Mouse (Mus musculus) fibroblast of lung, adult 2 months (primary cell): Measurements from ENCODE around the gene Noxo1.
"Not testable (repeated sequence)": the region's sequence is repeated elsewhere in the genome, so short reads cannot be mapped to it uniquely, and the experiment has no call there.

ENCODE experiments used
- DNase-seq: peaks from one replicate; pipeline ENCODE4 v3.0.0-alpha.2; 2011; ENCODE audit warnings: low read depth

The Noxo1 gene

DNA sequence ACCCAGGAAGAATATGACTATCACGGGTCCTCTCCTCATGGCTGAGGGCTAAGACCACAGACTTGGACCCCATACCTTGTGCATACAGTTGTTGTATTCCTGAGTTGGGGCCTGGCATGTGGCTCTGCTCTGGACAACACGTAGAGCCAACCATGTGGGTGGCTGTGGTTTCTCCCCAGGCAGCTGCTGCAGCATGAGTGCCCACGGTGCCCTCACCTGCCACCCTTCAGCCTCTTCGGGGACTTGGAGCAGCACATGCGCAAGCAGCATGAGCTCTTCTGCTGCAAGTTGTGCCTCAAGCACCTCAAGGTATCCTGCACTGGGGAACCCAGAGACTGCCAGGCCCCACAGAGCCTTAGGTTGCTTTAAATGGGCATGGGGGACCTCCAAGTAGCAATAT is 19.2 kb upstream of the Noxo1 start:
- no peak for DNase-seq

DNA sequence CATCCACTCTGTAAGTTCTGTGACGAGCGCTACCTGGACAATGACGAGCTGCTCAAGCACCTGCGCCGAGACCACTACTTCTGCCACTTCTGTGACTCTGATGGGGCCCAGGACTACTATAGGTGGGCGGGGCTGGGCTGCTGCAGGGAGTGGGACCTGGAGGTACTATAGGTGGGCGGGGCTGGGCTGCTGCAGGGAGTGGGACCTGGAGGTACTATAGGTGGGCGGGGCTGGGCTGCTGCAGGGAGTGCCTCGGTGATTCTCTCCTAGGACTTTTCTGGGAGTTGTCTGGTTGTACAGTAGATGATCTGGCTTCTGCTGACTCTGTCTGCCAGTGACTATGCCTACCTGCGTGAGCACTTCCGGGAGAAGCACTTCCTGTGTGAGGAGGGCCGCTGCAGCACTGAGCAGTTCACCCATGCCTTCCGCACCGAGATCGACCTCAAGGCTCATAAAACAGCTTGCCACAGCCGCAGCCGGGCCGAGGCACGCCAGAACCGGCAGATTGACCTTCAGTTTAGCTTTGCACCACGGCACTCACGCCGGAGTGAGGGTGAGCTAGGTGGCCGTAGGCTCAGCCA is 18.4 kb upstream of the Noxo1 start:
- no peak for DNase-seq

GRCm38 (mm10) chr17:24686514-24686913 is 9.5 kb upstream of the Noxo1 start:
- DNase-seq: no peak

- DNase-seq: no peak
Measured at GRCm38 (mm10) chr17:24687146-24687595, 8.9 kb upstream of the Noxo1 start.

GRCm38 (mm10) chr17:24687599-24687998 is 8.4 kb upstream of the Noxo1 start:
- DNase-seq: no peak

GRCm38 (mm10) chr17:24689251-24690081 is 6.6 kb upstream of the Noxo1 start, which contains the start of gene Syngr3:
Syngr3 (minus strand) TSS chr17:24689955.
- DNase-seq: no peak

GRCm38 (mm10) chr17:24692385-24692784 is 3.6 kb upstream of the Noxo1 start:
- DNase-seq: no peak

GRCm38 (mm10) chr17:24695326-24696010 is 566 bp upstream of the Noxo1 start:
- DNase-seq: no peak

DNA sequence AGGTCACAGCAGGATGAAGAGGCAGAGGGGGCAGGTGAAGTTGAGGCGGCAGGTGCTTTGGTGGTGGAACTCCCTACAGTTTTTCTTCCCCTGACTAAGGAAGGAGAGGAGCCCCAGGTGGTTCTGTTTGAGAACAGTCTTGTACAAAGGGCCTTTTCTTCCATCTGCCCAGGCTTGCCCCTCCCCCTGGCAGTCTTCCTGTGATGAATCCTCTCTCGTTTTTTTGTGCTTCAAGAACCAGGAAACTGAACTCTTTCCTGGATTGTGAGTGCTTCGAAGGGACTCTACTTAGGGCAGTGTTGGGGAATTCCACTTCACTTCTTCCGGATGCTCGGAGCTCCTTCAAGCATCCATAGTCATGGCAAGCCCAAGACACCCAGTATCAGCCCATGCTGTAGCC is 2.0 kb downstream of the Noxo1 start:
- DNase-seq: no peak

- no peak for DNase-seq
Measured at GRCm38 (mm10) chr17:24698715-24699114, 2.7 kb downstream of the Noxo1 start.

- no peak for DNase-seq
Measured at GRCm38 (mm10) chr17:24699473-24699872, 3.4 kb downstream of the Noxo1 start.

DNA sequence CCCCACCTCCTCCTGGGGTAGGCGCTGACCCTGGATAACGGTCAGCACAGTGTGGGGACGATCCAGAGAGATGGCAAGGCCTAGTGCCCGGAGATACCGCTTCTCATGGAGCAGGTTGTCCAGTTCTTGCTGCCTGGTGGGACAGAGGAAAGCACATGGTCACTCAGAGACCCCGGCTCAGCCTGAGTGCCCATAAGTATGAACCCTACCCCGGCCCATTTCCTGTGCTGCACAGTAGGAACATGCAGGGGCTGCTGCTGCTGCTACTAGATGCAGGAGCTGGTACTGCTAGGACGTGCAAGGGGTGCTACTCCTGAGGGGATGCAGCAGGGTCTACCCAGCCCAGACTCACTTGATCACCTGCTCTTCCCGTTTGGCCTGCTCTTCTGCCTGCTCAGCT is 5.2 kb downstream of the Noxo1 start:
- DNase-seq: no peak

GRCm38 (mm10) chr17:24705821-24706220 is 9.8 kb downstream of the Noxo1 start:
- no peak for DNase-seq

GRCm38 (mm10) chr17:24706982-24707800 is 11.2 kb downstream of the Noxo1 start, which contains the start of gene Tbl3:
Tbl3 (minus strand) TSS chr17:24707660.
- peak; percentile 80 for DNase-seq

GRCm38 (mm10) chr17:24707801-24708425 is 11.9 kb downstream of the Noxo1 start:
- DNase-seq: no peak

- DNase-seq: no peak
Measured at GRCm38 (mm10) chr17:24708646-24709045, 12.6 kb downstream of the Noxo1 start.

DNA sequence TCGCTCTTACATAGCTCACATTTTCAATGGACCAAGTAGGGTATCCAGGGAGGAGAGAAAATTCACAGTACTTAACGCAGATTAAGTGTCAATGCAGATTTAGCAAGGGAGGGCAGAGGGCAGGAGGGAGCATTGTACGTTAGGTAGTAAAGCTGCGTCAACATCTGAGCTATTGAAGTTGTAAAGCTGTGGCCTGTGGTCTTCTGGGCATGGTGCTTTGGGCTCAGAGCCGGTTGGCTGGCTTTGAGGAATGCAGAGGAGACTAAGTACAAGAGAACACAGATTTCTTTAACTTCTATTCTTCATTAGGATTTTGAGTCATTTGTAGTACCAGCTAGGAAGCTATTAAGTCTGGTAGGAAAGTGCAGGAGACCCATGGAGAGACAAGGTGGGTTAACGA is 19.5 kb downstream of the Noxo1 start:
- DNase-seq: no peak

DNA sequence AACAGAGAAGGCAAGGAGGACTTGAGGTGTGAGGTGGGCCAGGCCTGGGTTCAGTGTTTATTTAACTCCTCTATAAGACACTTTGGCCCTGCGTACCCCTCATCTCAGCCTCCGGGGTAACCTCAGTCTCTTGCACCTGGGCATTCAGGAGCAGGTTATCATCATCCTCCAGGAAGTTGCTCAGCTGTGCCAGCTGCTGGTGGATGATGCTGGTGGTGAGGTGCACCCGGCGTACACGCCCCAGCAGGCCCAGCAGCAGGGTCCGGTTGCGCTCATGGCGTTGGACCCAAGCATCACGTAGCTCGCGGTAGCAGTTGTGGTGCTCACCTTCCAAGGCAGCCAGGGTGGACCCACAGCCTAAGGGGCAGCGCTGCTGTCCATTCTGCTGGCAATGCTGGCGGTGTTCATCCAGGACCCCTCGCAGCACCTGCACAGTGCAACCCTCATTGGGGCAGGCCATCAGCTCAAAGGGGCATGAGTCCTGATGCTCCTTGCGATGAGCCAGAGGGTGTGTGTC is 20.2 kb downstream of the Noxo1 start:
- no peak for DNase-seq

DNA sequence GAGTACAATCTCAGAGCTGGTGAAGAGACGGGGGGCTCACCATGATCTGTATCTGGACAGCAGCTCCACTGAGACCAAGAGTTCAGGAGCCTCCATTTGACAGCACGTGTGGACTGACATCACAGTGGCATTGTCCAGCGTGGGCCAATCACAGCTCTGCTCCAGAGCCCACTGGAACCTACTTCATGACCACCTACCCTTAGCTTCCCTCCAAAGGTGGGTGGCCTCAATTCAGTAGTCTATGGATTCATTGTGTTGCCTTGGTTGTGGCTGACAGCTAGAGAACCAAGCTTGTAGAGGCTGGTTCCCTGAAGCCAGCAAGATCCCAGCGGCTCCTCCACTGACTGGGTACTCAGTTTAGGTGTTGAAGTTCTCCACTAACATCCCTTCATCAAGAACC is 21.9 kb downstream of the Noxo1 start, which contains the start of the genes Rnf151 and Rps2:
Rnf151 (minus strand) TSS at position 121 of the 400 bp plus-strand sequence.
Rps2 (plus strand) TSS at position 174 of the 400 bp plus-strand sequence.
- no peak for DNase-seq

DNA sequence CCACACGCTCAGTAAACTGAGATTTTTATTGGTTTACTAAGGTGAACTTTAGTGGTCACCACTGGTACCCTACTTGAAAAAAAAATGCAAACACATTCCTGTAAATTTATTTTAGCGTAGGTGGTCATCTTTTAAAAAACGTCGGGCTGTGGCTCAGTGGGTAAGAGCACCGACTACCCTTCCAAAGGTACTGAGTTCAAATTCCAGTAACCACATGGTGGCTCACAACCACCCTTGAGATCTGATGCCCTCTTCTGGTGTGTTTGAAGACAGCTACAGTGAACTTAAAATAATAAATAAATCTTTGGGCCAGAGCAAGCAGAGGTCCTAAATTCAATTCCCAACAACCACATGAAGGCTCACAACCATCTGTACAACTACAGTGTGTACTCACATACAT is 22.9 kb downstream of the Noxo1 start:
- not testable (repeated sequence) for DNase-seq
